Mouse (Mus musculus): ENCODE measurements around the gene Hivep2.

GRCm38 (mm10) chr10:14174124-14174523 is 208.2 kb downstream of the Hivep2 start:
- TF ChIP-seq POLR2A (IDR thresholded peaks at IDR 0.05; ENCODE audit: control insufficient read depth, extremely low read depth, insufficient read depth, low read length, poor library complexity) (no peak), CTCF (IDR thresholded peaks at IDR 0.05; ENCODE audit: borderline replicate concordance, control insufficient read depth, extremely low read depth, insufficient read depth, low read length, poor library complexity) (no peak)
